ENCODE assay signal across 8 mouse cellular contexts in genomic region chr2:38368746-38369330, GRCm38 (mm10). TPM values are rescaled to one million over a fixed set of nuclear protein-coding genes. Genes with fewer than 3 reads are reported as not detected.
DNase-seq lines count a peak whose midpoint lies in the region; ATAC-seq and TF ChIP-seq lines count a peak whose summit lies in the region.

No protein-coding gene starts in this region.

- WGBS in hindbrain, postnatal 0 days, result 10% methylated on average over 31 of the region's 31 CpGs
- 9% methylated on average over 31 of the region's 31 CpGs for WGBS in liver, embryonic 12.5 days (ENCODE audit: insufficient replicate concordance)
- 15% methylated on average over 31 of the region's 31 CpGs for WGBS in midbrain, postnatal 0 days

- H3K4me1 ChIP-seq in embryonic fibroblast, embryonic 13.5 days (ENCODE audit: control insufficient read depth, insufficient read depth, low read length), result no peaks in the 10 kb centered on the region
- no peaks in the 10 kb centered on the region for H3K4me1 ChIP-seq in hindbrain, postnatal 0 days (ENCODE audit: insufficient read depth, low read length)
- no peaks in the 10 kb centered on the region for H3K4me1 ChIP-seq in liver, embryonic 12.5 days
- H3K4me1 ChIP-seq in midbrain, postnatal 0 days (ENCODE audit: insufficient read depth, low read length), result peaks cover 3% of the 10 kb centered on the region; the same call in 1 of the 2 replicates

- no peak overlapping the region for H3K9ac ChIP-seq in hindbrain, postnatal 0 days (replicated peaks; ENCODE audit: low read length)
- no peak overlapping the region for H3K9ac ChIP-seq in liver, embryonic 12.5 days
- no peak overlapping the region for H3K9ac ChIP-seq in midbrain, postnatal 0 days (replicated peaks; ENCODE audit: low read length, poor library complexity, severe bottlenecking)

- DNase-seq in CD4-positive, CD25-positive, alpha-beta regulatory T cell, adult 2 months (ENCODE audit: low read depth, low spot score), result peak; percentile 69
- peak; percentile 53 for DNase-seq in MEL-GATA-1-ER (ENCODE audit: extremely low read depth, low read depth)
- DNase-seq in hindbrain, postnatal 0 days (ENCODE audit: low spot score), result peak; percentile 43
- no peak for DNase-seq in midbrain, postnatal 0 days (ENCODE audit: low spot score)
- DNase-seq in urinary bladder, postnatal 4 days (ENCODE audit: low spot score in 2 of 2), result no peak

- peak; percentile 44; the same call in 1 of the 2 replicates for ATAC-seq in hindbrain, postnatal 0 days
- peak; percentile 61; the same call in 1 of the 2 replicates for ATAC-seq in liver, embryonic 12.5 days
- no peak for ATAC-seq in midbrain, postnatal 0 days (ENCODE audit: low FRiP score)
- ATAC-seq in monocyte, adult 5-6 weeks (replicated peaks; ENCODE audit: insufficient number of reproducible peaks, low FRiP score, low TSS enrichment, poor library complexity, severe bottlenecking), result no peak

- H3K36me3 ChIP-seq in hindbrain, postnatal 0 days (ENCODE audit: insufficient read depth, low read length), result no peaks in the 10 kb centered on the region
- no peaks in the 10 kb centered on the region for H3K36me3 ChIP-seq in liver, embryonic 12.5 days
- no peaks in the 10 kb centered on the region for H3K36me3 ChIP-seq in midbrain, postnatal 0 days (ENCODE audit: insufficient read depth, low read length)

- H3K4me3 ChIP-seq in embryonic fibroblast, embryonic 13.5 days (ENCODE audit: insufficient read depth, low read length), result peak overlapping the region; percentile 21
- H3K4me3 ChIP-seq in hindbrain, postnatal 0 days (ENCODE audit: low read length), result peak overlapping the region; percentile 11; the same call in 1 of the 2 replicates
- H3K4me3 ChIP-seq in liver, embryonic 12.5 days, result peak overlapping the region; percentile 29
- H3K4me3 ChIP-seq in midbrain, postnatal 0 days (ENCODE audit: low read depth, low read length), result peak overlapping the region; percentile 12; the same call in 1 of the 2 replicates

- no peaks in the 10 kb centered on the region for H3K9me3 ChIP-seq in hindbrain, postnatal 0 days (ENCODE audit: low read length)
- H3K9me3 ChIP-seq in liver, embryonic 12.5 days (replicated peaks), result no peaks in the 10 kb centered on the region
- H3K9me3 ChIP-seq in midbrain, postnatal 0 days (ENCODE audit: low read length), result no peaks in the 10 kb centered on the region

- H3K4me2 ChIP-seq in hindbrain, postnatal 0 days (ENCODE audit: low read depth, low read length), result peak overlapping the region; percentile 24
- peak overlapping the region; percentile 60 for H3K4me2 ChIP-seq in liver, embryonic 12.5 days
- H3K4me2 ChIP-seq in midbrain, postnatal 0 days (ENCODE audit: low read depth, low read length, poor library complexity, severe bottlenecking), result peak overlapping the region; percentile 29

- peaks cover 50% of the 10 kb centered on the region for H3K27me3 ChIP-seq in hindbrain, postnatal 0 days (ENCODE audit: insufficient read depth, low read length)
- peaks cover 96% of the 10 kb centered on the region for H3K27me3 ChIP-seq in liver, embryonic 12.5 days (replicated peaks)
- H3K27me3 ChIP-seq in midbrain, postnatal 0 days (ENCODE audit: insufficient read depth, low read length), result peaks cover 24% of the 10 kb centered on the region; the same call in 1 of the 2 replicates

- no peak for TF ChIP-seq CTCF in embryonic fibroblast, embryonic 13.5 days (IDR thresholded peaks at IDR 0.05; ENCODE audit: borderline replicate concordance, insufficient read depth, low read length)
- no peak for TF ChIP-seq CTCF in hindbrain, postnatal 0 days (IDR thresholded peaks at IDR 0.05; ENCODE audit: low read depth)
- no peak for TF ChIP-seq CTCF in midbrain, postnatal 0 days (IDR thresholded peaks at IDR 0.05)

- no peak overlapping the region for H3K27ac ChIP-seq in embryonic fibroblast, embryonic 13.5 days (ENCODE audit: insufficient read depth, low read length)
- H3K27ac ChIP-seq in hindbrain, postnatal 0 days, result no peak overlapping the region
- H3K27ac ChIP-seq in liver, embryonic 12.5 days, result no peak overlapping the region
- no peak overlapping the region for H3K27ac ChIP-seq in midbrain, postnatal 0 days (ENCODE audit: low read depth, low read length)

- TF ChIP-seq POLR2A in embryonic fibroblast, embryonic 13.5 days (IDR thresholded peaks at IDR 0.05; ENCODE audit: low read depth, low read length), result no peak

RNA-seq across cellular contexts. Expression of gene Lhx2, which starts 29.8 kb away (rescaled TPM):
- polyA plus RNA-seq in embryonic fibroblast, embryonic 13.5 days (2011; ENCODE audit: insufficient read length, low read depth, missing spikeins), result 0.70 and 1.0 TPM in 2 replicates
- total RNA-seq in hindbrain, postnatal 0 days (2014; rRNA removed), result 22.2 and 33.2 TPM in 2 replicates
- polyA plus RNA-seq in hindbrain, postnatal 0 days (2015; fragmentation: Nextera tagmentation; extraction: Ambion mirVana), result 4.6 and 7.3 TPM in 2 replicates
- 8.2 and 8.6 TPM in 2 replicates for polyA plus RNA-seq in liver, embryonic 12.5 days (2016; fragmentation: Nextera tagmentation; extraction: Ambion mirVana)
- total RNA-seq in midbrain, postnatal 0 days (2014; rRNA removed), result 77.5 and 90.1 TPM in 2 replicates
- 22.1 and 23.8 TPM in 2 replicates for polyA plus RNA-seq in midbrain, postnatal 0 days (2015; fragmentation: Nextera tagmentation; extraction: Ambion mirVana)
- not detected in 3 replicates for total RNA-seq in monocyte, adult 5-6 weeks (2017)

Comparison
In these comparisons a context has a peak if more than half of its experiments do, and no peak if none do; other contexts are left out.
1. DNase-seq: peak in CD4-positive, CD25-positive, alpha-beta regulatory T cell, adult 2 months (single experiment), MEL-GATA-1-ER (single experiment) and hindbrain, postnatal 0 days (single experiment); none in midbrain, postnatal 0 days (single experiment) and urinary bladder, postnatal 4 days (0 of 2).
2. ATAC-seq: peak in hindbrain, postnatal 0 days (single experiment) and liver, embryonic 12.5 days (single experiment); none in midbrain, postnatal 0 days (single experiment) and monocyte, adult 5-6 weeks (single experiment).
3. Peak in every context shown above with its lines, with median percentiles within 50 percentile points of each other: H3K4me3 ChIP-seq and H3K4me2 ChIP-seq.